ENCODE assay signal across 29 mouse cellular contexts in the genomic region with DNA sequence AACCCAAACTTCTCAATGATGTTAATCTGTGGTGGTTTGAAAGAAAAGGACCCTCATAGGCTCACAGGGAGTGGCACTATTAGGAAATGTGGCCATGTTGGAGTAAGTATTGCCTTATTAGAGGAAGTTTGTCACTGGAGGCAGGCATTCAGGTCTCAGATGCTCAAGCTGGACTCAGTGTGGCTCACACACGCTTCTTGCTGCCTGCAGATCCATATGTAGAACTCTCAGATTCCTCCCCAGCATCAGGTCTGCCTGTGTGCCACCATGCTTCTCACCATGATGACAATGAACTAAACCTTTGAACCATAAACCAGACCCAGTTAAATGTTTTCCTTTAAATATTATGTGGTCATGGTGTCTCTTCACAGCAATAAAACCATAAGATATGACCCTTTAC.
"Had no signal": no experiment of that assay in that cellular context is flagged by ENCODE, and none has a peak within 500 bp of the region (broad histone marks: within the 10 kb centered on the region; RNA-seq: fewer than 3 reads in every experiment).

No protein-coding gene starts in this region.

- H3K4me1 ChIP-seq: limb, embryonic 10.5 days; limb, embryonic 12.5 days; limb, embryonic 13.5 days; limb, embryonic 15.5 days; liver, embryonic 12.5 days; liver, embryonic 13.5 days; liver, embryonic 15.5 days; lung, embryonic 15.5 days; midbrain, embryonic 12.5 days; midbrain, embryonic 13.5 days; midbrain, embryonic 15.5 days had no signal

- H3K36me3 ChIP-seq: limb, embryonic 10.5 days; limb, embryonic 12.5 days; limb, embryonic 13.5 days; limb, embryonic 15.5 days; liver, embryonic 12.5 days; liver, embryonic 13.5 days; liver, embryonic 15.5 days; lung, embryonic 15.5 days; midbrain, embryonic 10.5 days; midbrain, embryonic 12.5 days; midbrain, embryonic 13.5 days; midbrain, embryonic 15.5 days had no signal

- H3K27ac ChIP-seq: limb, embryonic 10.5 days; limb, embryonic 12.5 days; limb, embryonic 13.5 days; limb, embryonic 15.5 days; liver, embryonic 12.5 days; liver, embryonic 13.5 days; liver, embryonic 14.5 days; liver, embryonic 15.5 days; lung, embryonic 15.5 days; macrophage; midbrain, embryonic 10.5 days; midbrain, embryonic 12.5 days; midbrain, embryonic 13.5 days; midbrain, embryonic 15.5 days had no signal

- DNase-seq: left cerebral cortex, postnatal 4 days; liver; liver, embryonic 13.5 days; liver, postnatal 0 days; lung, adult 18-20 months; lung, adult 2 months; lung, embryonic 14.5 days; lung, postnatal 10 days; lung, postnatal 14 days; lung, postnatal 36 days; lung, postnatal 4 days; midbrain, embryonic 14.5 days had no signal

- ATAC-seq: liver, embryonic 12.5 days; liver, postnatal 0 days; lung, postnatal 0 days; midbrain, embryonic 13.5 days; midbrain, embryonic 15.5 days; midbrain, embryonic 16.5 days had no signal

- H3K27me3 ChIP-seq: limb, embryonic 12.5 days; limb, embryonic 13.5 days; limb, embryonic 15.5 days; liver, embryonic 12.5 days; liver, embryonic 13.5 days; liver, embryonic 15.5 days; lung, embryonic 15.5 days; megakaryocyte, embryonic 14.5 days; midbrain, embryonic 12.5 days; midbrain, embryonic 13.5 days; midbrain, embryonic 15.5 days had no signal

- H3K9me3 ChIP-seq: limb, embryonic 10.5 days; limb, embryonic 12.5 days; limb, embryonic 13.5 days; limb, embryonic 15.5 days; liver, embryonic 12.5 days; liver, embryonic 13.5 days; liver, embryonic 15.5 days; lung, embryonic 15.5 days; megakaryocyte, embryonic 14.5 days; midbrain, embryonic 10.5 days; midbrain, embryonic 12.5 days; midbrain, embryonic 13.5 days; midbrain, embryonic 15.5 days had no signal

- H3K4me3 ChIP-seq: limb, embryonic 10.5 days; limb, embryonic 12.5 days; limb, embryonic 13.5 days; limb, embryonic 15.5 days; liver, embryonic 12.5 days; liver, embryonic 13.5 days; liver, embryonic 15.5 days; lung, embryonic 15.5 days; megakaryocyte, embryonic 14.5 days; midbrain, embryonic 10.5 days; midbrain, embryonic 12.5 days; midbrain, embryonic 13.5 days; midbrain, embryonic 15.5 days; myocyte had no signal
